Mouse (Mus musculus): ENCODE measurements around the gene Slit3.

Gene Slit3

GRCm38 (mm10) chr11:35687316-35687715 lies 566.3 kb downstream of the Slit3 start:
- no peak for DNase-seq (ENCODE audit: low spot score in 2 of 2)

- DNase-seq (ENCODE audit: low spot score in 2 of 2): no peak
These were observed 569.7 kb downstream of the Slit3 start for GRCm38 (mm10) chr11:35690515-35691281.

- DNase-seq (ENCODE audit: low spot score in 2 of 2): peak in 1 of 2 experiments; percentile 28
These were observed 572.1 kb downstream of the Slit3 start for GRCm38 (mm10) chr11:35693136-35693535.

GRCm38 (mm10) chr11:35693625-35694024 lies 572.6 kb downstream of the Slit3 start:
- no peak for DNase-seq (ENCODE audit: low spot score in 2 of 2)

- no peak for DNase-seq (ENCODE audit: low spot score in 2 of 2)
These were observed 576.5 kb downstream of the Slit3 start for GRCm38 (mm10) chr11:35697476-35697875.

- no peak for DNase-seq (ENCODE audit: low spot score in 2 of 2)
These were observed 577.9 kb downstream of the Slit3 start for GRCm38 (mm10) chr11:35698901-35699300.

- DNase-seq (ENCODE audit: low spot score in 2 of 2): no peak
These were observed 582.4 kb downstream of the Slit3 start for GRCm38 (mm10) chr11:35703471-35703870.

GRCm38 (mm10) chr11:35704381-35704780 lies 583.4 kb downstream of the Slit3 start:
- no peak for DNase-seq (ENCODE audit: low spot score in 2 of 2)

- no peak for DNase-seq (ENCODE audit: low spot score in 2 of 2)
These were observed 583.9 kb downstream of the Slit3 start for GRCm38 (mm10) chr11:35704927-35705326.

- DNase-seq (ENCODE audit: low spot score in 2 of 2): no peak
These were observed 586.4 kb downstream of the Slit3 start for GRCm38 (mm10) chr11:35707431-35707830.

GRCm38 (mm10) chr11:35711314-35711713 lies 590.3 kb downstream of the Slit3 start:
- DNase-seq (ENCODE audit: low spot score in 2 of 2): no peak

- DNase-seq (ENCODE audit: low spot score in 2 of 2): no peak
These were observed 597.9 kb downstream of the Slit3 start for GRCm38 (mm10) chr11:35718881-35719280.

- no peak for DNase-seq (ENCODE audit: low spot score in 2 of 2)
These were observed 602.9 kb downstream of the Slit3 start for GRCm38 (mm10) chr11:35723876-35724275.

- no peak for DNase-seq (ENCODE audit: low spot score in 2 of 2)
These were observed 605.4 kb downstream of the Slit3 start for GRCm38 (mm10) chr11:35726341-35726846.

- no peak for DNase-seq (ENCODE audit: low spot score in 2 of 2)
These were observed 607.2 kb downstream of the Slit3 start for GRCm38 (mm10) chr11:35728200-35728599.

- no peak for DNase-seq (ENCODE audit: low spot score in 2 of 2)
These were observed 608.2 kb downstream of the Slit3 start for GRCm38 (mm10) chr11:35729186-35729585.

GRCm38 (mm10) chr11:35732366-35732765 lies 611.3 kb downstream of the Slit3 start:
- no peak for DNase-seq (ENCODE audit: low spot score in 2 of 2)

- no peak for DNase-seq (ENCODE audit: low spot score in 2 of 2)
These were observed 615.8 kb downstream of the Slit3 start for GRCm38 (mm10) chr11:35736817-35737216.

GRCm38 (mm10) chr11:35737262-35737661 lies 616.2 kb downstream of the Slit3 start:
- no peak for DNase-seq (ENCODE audit: low spot score in 2 of 2)

- DNase-seq (ENCODE audit: low spot score in 2 of 2): no peak
These were observed 617.1 kb downstream of the Slit3 start for GRCm38 (mm10) chr11:35738102-35738501.

GRCm38 (mm10) chr11:35743586-35743985 lies 622.6 kb downstream of the Slit3 start:
- DNase-seq (ENCODE audit: low spot score in 2 of 2): no peak

- no peak for DNase-seq (ENCODE audit: low spot score in 2 of 2)
These were observed 623.5 kb downstream of the Slit3 start for GRCm38 (mm10) chr11:35744571-35744970.

GRCm38 (mm10) chr11:35750578-35750977 lies 629.6 kb downstream of the Slit3 start:
- DNase-seq (ENCODE audit: low spot score in 2 of 2): no peak
